Mouse (Mus musculus) G1E (cell line): ENCODE measurements around the gene Crx. TPM values are rescaled to one million over a fixed set of nuclear protein-coding genes. Genes with fewer than 3 reads are reported as not detected.

Experiments used
- ATAC-seq: 2 replicates; pipeline ENCODE4 v1.8.0; 2016; ENCODE audit warnings: mild to moderate bottlenecking; ENCODE audit not compliant: insufficient number of reproducible peaks, poor library complexity, low FRiP score, severe bottlenecking; ENCODE audit errors: extremely low read depth
- DNase-seq: peaks from one replicate; pipeline ENCODE4 v3.0.0; 2012; ENCODE audit warnings: low spot score
- H3K27me3 ChIP-seq: 2 replicates; pipeline ENCODE4 v1.6.1; 2012; ENCODE audit warnings: mild to moderate bottlenecking, low read length, inconsistent platforms; ENCODE audit not compliant: insufficient read depth
- H3K36me3 ChIP-seq: replicated peaks from 2 replicates; pipeline ENCODE3; 2012; ENCODE audit warnings: mild to moderate bottlenecking, inconsistent platforms
- H3K4me1 ChIP-seq: 2 replicates; pipeline ENCODE4 v1.6.1; 2012; ENCODE audit warnings: low read depth, low read length, inconsistent platforms, mixed read lengths; ENCODE audit not compliant: insufficient read depth
- H3K4me3 ChIP-seq: 2 replicates; pipeline ENCODE4 v1.5.1; 2012; ENCODE audit warnings: low read depth, mild to moderate bottlenecking, inconsistent platforms, low read length, moderate library complexity, mixed read lengths
- H3K9me3 ChIP-seq: replicated peaks from 2 replicates; pipeline ENCODE4 v1.6.1; 2012; ENCODE audit warnings: inconsistent platforms
- CTCF ChIP-seq: IDR thresholded peaks from 2 replicates; pipeline ENCODE4 v1.5.1; 2012; ENCODE audit warnings: low read depth, low read length, inconsistent platforms, mixed read lengths
- GATA1 ChIP-seq: IDR thresholded peaks from 2 replicates; pipeline ENCODE4 v1.6.1; 2012; ENCODE audit warnings: borderline replicate concordance, low read length, inconsistent platforms, mixed read lengths
- GATA2 ChIP-seq: IDR thresholded peaks from 2 replicates; pipeline ENCODE4 v1.6.1; 2012; ENCODE audit warnings: low read depth, low read length, inconsistent platforms, borderline replicate concordance
- POLR2AphosphoS5 ChIP-seq: IDR thresholded peaks from 2 replicates; pipeline ENCODE4 v1.6.1; 2012; ENCODE audit warnings: low read depth, low read length, inconsistent platforms; ENCODE audit not compliant: insufficient replicate concordance
- TAL1 ChIP-seq: conservative IDR thresholded peaks from 2 replicates; pipeline ENCODE4 v1.6.1; 2012; ENCODE audit warnings: low read depth, low read length, inconsistent platforms, mixed read lengths
- polyA plus RNA-seq: library from polyadenylated mRNA; stranded (reverse); fragments of >175 nt; gene quantifications from 2 replicates; pipeline ENCODE4 v1.2.3, GENCODE M21; 2012
- total RNA-seq, 2 experiments: library from RNA; stranded (forward) in 1 of 2; stranded (reverse) in 1 of 2; fragments of 200-1000 nt in 1 of 2; fragments of >200 nt in 1 of 2; fragmentation: Nextera tagmentation in 1 of 2; gene quantifications; 2 replicates each; pipeline ENCODE4 v1.2.3; 2014 to 2017

Crx gene
- total and polyA plus RNA-seq, 3 experiments, result 0.05 TPM; not detected in 2

DNA sequence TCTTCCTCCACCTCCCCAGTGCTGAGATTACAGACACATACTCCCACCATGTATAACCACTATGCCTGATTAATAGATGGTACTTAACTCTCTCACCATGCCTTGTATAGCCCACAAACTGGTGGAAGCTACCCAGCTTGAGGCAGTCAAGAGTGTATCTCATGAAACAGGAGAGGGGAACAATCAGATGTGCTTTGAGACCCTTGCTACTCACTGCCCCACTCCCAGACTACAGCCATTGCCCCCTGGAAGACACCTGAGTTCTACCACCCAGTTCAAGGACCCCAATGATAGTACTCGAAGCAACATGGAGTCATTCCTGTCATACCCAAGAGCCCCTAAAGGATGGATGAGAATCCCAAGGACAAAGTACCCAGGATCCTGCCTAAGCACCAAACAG lies 26.8 kb upstream of the Crx start:
- TF ChIP-seq GATA2, result no peak
- TF ChIP-seq GATA1, result no peak
- no peak for TF ChIP-seq POLR2AphosphoS5
- TF ChIP-seq TAL1, result no peak
- ATAC-seq (no peak), DNase-seq (no peak)
- no peaks in the 10 kb centered on the region for H3K9me3 ChIP-seq
- H3K36me3 ChIP-seq, result no peaks in the 10 kb centered on the region
- H3K4me1 ChIP-seq, result 0 out of 2 replicates have a peak, but pooled peaks cover under 1% of the 10 kb centered on the region
- no peak overlapping the region for H3K4me3 ChIP-seq
- peaks cover 25% of the 10 kb centered on the region for H3K27me3 ChIP-seq

GRCm38 (mm10) chr7:15905861-15906260 lies 26.1 kb upstream of the Crx start:
- no peak for DNase-seq
- Histone ChIP-seq H3K36me3 (no peaks in the 10 kb centered on the region), H3K9me3 (no peaks in the 10 kb centered on the region), H3K4me1 (peaks cover 4% of the 10 kb centered on the region; the same call in 1 of the 2 replicates), H3K27me3 (peaks cover 24% of the 10 kb centered on the region), H3K4me3 (no peak overlapping the region)
- no peak for ATAC-seq
- TF ChIP-seq POLR2AphosphoS5 (no peak), CTCF (no peak), GATA1 (no peak)

DNA sequence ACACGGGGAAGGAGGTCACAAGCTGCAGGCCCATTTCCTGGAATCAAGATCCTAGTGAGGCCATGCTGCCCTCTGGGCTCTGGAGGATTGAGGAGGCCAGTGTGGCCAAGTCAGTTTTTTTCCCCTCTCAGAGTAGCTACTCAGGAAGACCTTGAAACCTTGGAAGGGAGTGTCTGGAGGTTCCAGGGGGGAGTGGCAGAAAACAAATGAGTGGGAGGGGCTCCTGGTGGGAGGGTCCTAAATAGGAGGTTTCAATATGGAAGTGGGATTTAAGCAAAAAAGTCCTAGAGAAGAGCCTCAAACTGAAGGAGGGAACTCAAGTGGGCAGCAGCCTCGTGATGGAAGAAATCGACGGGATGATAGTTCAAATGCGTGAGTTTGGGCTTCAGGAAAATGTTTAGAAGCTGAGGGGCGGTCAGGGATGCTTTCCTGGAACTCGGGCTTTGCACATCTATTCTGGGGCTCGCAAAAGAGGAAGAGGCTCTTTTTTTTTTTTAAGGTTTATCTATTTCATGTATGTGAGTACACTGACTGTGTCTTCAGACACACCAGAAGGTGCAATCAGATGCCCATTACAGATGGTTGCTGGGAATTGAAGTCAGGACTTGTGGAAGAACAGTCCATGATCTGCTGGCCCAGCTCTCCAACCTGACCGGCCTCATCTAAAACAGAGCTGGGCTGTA lies 21.7 kb upstream of the Crx start:
- no peak for ATAC-seq
- no peak for DNase-seq
- Histone ChIP-seq H3K4me3 (no peak overlapping the region), H3K27me3 (peaks cover 4% of the 10 kb centered on the region; the same call in 1 of the 2 replicates), H3K4me1 (peaks cover 4% of the 10 kb centered on the region; the same call in 1 of the 2 replicates), H3K36me3 (no peaks in the 10 kb centered on the region), H3K9me3 (no peaks in the 10 kb centered on the region)
- TF ChIP-seq GATA2 (no peak), TAL1 (no peak), CTCF (no peak), POLR2AphosphoS5 (no peak), GATA1 (no peak)

GRCm38 (mm10) chr7:15894251-15894650 lies 14.5 kb upstream of the Crx start:
- TF ChIP-seq GATA2, result no peak
- TF ChIP-seq CTCF, result no peak
- TF ChIP-seq GATA1, result no peak
- no peak for TF ChIP-seq POLR2AphosphoS5
- Histone ChIP-seq H3K27me3 (no peaks in the 10 kb centered on the region), H3K36me3 (no peaks in the 10 kb centered on the region), H3K4me1 (no peaks in the 10 kb centered on the region), H3K4me3 (no peak overlapping the region), H3K9me3 (no peaks in the 10 kb centered on the region)
- no peak for ATAC-seq
- no peak for DNase-seq

DNA sequence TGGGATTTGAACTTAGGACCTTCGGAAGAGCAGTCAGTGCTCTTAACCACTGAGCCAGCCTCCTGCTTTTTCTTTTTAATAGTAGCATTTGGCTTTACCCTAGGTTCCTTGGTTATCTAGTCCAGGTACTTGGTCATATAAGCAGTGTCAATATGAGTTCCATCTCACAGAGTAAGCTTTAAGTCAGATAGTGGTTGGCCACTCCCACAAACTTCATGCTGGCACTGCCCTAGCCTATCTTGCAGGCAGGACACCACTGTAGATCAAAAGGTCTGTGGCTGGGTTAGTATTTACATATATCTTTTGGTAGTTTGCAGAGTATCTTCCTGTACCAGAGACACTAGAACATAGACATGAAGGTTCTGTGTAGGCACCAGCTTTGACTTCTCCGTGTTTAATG lies 4.4 kb upstream of the Crx start:
- no peak for TF ChIP-seq TAL1
- no peak for TF ChIP-seq CTCF
- no peak for TF ChIP-seq GATA1
- TF ChIP-seq GATA2, result no peak
- no peak for TF ChIP-seq POLR2AphosphoS5
- Histone ChIP-seq H3K9me3 (no peaks in the 10 kb centered on the region), H3K27me3 (0 out of 2 replicates have a peak, but pooled peaks cover 2% of the 10 kb centered on the region)

GRCm38 (mm10) chr7:15882317-15882716 lies 2.5 kb upstream of the Crx start, which contains the start of gene Crxos:
TSS of gene Crxos (plus strand) at chr7:15882617.
- TF ChIP-seq CTCF, result no peak
- TF ChIP-seq GATA2, result no peak
- no peak for TF ChIP-seq TAL1
- no peak for TF ChIP-seq GATA1
- TF ChIP-seq POLR2AphosphoS5, result no peak
- Histone ChIP-seq H3K36me3 (no peaks in the 10 kb centered on the region), H3K27me3 (0 out of 2 replicates have a peak, but pooled peaks cover 2% of the 10 kb centered on the region), H3K9me3 (no peaks in the 10 kb centered on the region), H3K4me1 (no peaks in the 10 kb centered on the region), H3K4me3 (no peak within 1 kb of the TSS)
- DNase-seq (no peak), ATAC-seq (no peak)

More for the DNA sequence above, 4.4 kb upstream of the Crx start:
- ATAC-seq (no peak), DNase-seq (no peak)
- H3K4me1 ChIP-seq, result no peaks in the 10 kb centered on the region
- H3K4me3 ChIP-seq, result no peak overlapping the region
- no peaks in the 10 kb centered on the region for H3K36me3 ChIP-seq
